Mouse (Mus musculus) kidney, postnatal 0 days (tissue): ENCODE measurements around the gene Cldn16. TPM values are rescaled to one million over a fixed set of nuclear protein-coding genes. Genes with fewer than 3 reads are reported as not detected.

ENCODE experiments used
- ATAC-seq: fragments of 200-750 bp; cut with Nextera tagmentation; replicated peaks from 2 replicates; pipeline ENCODE4 v1.8.0; 2017; ENCODE audit warnings: low read depth, moderate number of reproducible peaks, moderate TSS enrichment, moderate library complexity; ENCODE audit not compliant: low FRiP score
- DNase-seq: peaks from one replicate; pipeline ENCODE4 v3.0.0-alpha.2; 2016; ENCODE audit warnings: low spot score
- H3K27ac ChIP-seq: fragments of 300-500 bp; sonication (generic); 2 replicates; pipeline ENCODE4 v1.5.1; 2014; ENCODE audit warnings: mild to moderate bottlenecking
- H3K27me3 ChIP-seq: fragments of 300-500 bp; sonication (generic); 2 replicates; pipeline ENCODE4 v1.6.1; 2014; ENCODE audit warnings: low read length, mixed read lengths; ENCODE audit not compliant: insufficient read depth
- H3K36me3 ChIP-seq: fragments of 300-500 bp; sonication (generic); 2 replicates; pipeline ENCODE4 v1.6.1; 2014; ENCODE audit warnings: low read length, mixed read lengths; ENCODE audit not compliant: insufficient read depth
- H3K4me1 ChIP-seq: fragments of 300-500 bp; sonication (generic); replicated peaks from 2 replicates; pipeline ENCODE4 v1.6.1; 2014; ENCODE audit warnings: antibody characterized with exemption, low read length, mixed read lengths; ENCODE audit not compliant: insufficient read depth
- H3K4me2 ChIP-seq: fragments of 300-500 bp; sonication (generic); 2 replicates; pipeline ENCODE4 v1.6.1; 2014; ENCODE audit warnings: mild to moderate bottlenecking, low read length, moderate library complexity, mixed read lengths
- H3K4me3 ChIP-seq: fragments of 300-500 bp; sonication (generic); replicated peaks from 2 replicates; pipeline ENCODE4 v1.5.1; 2014; ENCODE audit warnings: low read depth, low read length
- H3K9ac ChIP-seq: fragments of 300-500 bp; sonication (generic); 2 replicates; pipeline ENCODE4 v1.6.1; 2014; ENCODE audit warnings: low read depth, low read length
- H3K9me3 ChIP-seq: fragments of 300-500 bp; sonication (generic); replicated peaks from 2 replicates; pipeline ENCODE4 v1.6.1; 2016; ENCODE audit warnings: low read length, inconsistent platforms, mixed read lengths
- CTCF ChIP-seq: IDR thresholded peaks from 2 replicates; pipeline ENCODE4 v1.5.1; 2016; ENCODE audit warnings: antibody characterized with exemption, low read depth, mild to moderate bottlenecking, moderate library complexity
- WGBS: fragments of 180-500 bp; shearing (Covaris S2); extraction: QIAGEN DNeasy Blood & Tissue Kit; methylation state at CpG from one replicate; pipeline ENCODE4 v1.1.7; 2014; 5-methylcytosine and 5-hydroxymethylcytosine counted together
- polyA plus RNA-seq: library from polyadenylated mRNA; unstranded; fragments of >200 nt; fragmentation: Nextera tagmentation; extraction: Ambion mirVana; gene quantifications from 2 replicates; pipeline ENCODE4 v1.2.1, GENCODE M21; 2015

The Cldn16 gene
- 26.8 and 28.6 TPM in 2 replicates for polyA plus RNA-seq

- no peak for ATAC-seq
- no peak for TF ChIP-seq CTCF
- no peak within 1 kb of the TSS for H3K4me3 ChIP-seq
- DNase-seq = no peak
- H3K4me1 ChIP-seq = no peaks in the 10 kb centered on the region; the same call in 1 of the 2 replicates
- 0 out of 2 replicates have a peak within 1 kb of the TSS, but pooled peaks have one; percentile 16 for H3K4me2 ChIP-seq
- H3K36me3 ChIP-seq = no peaks in the 10 kb centered on the region
- 57% methylated on average over 7 of the region's 7 CpGs for WGBS
- no peaks in the 10 kb centered on the region for H3K9me3 ChIP-seq
- no peak within 1 kb of the TSS for H3K9ac ChIP-seq
- no peaks in the 10 kb centered on the region for H3K27me3 ChIP-seq
- no peak within 1 kb of the TSS for H3K27ac ChIP-seq
These were observed at the start of gene Cldn16 for GRCm38 (mm10) chr16:26462835-26463234. Gene Cldn16, plus strand, starts transcription at chr16:26463135.

GRCm38 (mm10) chr16:26418616-26419015 lies 44.3 kb upstream of the Cldn16 start:
- Histone ChIP-seq H3K9ac (no peak overlapping the region), H3K36me3 (no peaks in the 10 kb centered on the region), H3K4me2 (no peak overlapping the region), H3K27me3 (no peaks in the 10 kb centered on the region), H3K4me1 (no peaks in the 10 kb centered on the region), H3K27ac (no peak overlapping the region), H3K4me3 (no peak overlapping the region), H3K9me3 (no peaks in the 10 kb centered on the region)
- TF ChIP-seq CTCF = no peak
- no peak for ATAC-seq
- no peak for DNase-seq
- WGBS = 87% methylated on average over 3 of the region's 3 CpGs

GRCm38 (mm10) chr16:26422078-26422477 lies 40.9 kb upstream of the Cldn16 start:
- ATAC-seq = no peak
- no peaks in the 10 kb centered on the region for H3K36me3 ChIP-seq
- 91% methylated on average over 4 of the region's 4 CpGs for WGBS

GRCm38 (mm10) chr16:26430246-26430645 lies 32.7 kb upstream of the Cldn16 start:
- no peak overlapping the region for H3K4me3 ChIP-seq
- WGBS = 72% methylated on average over 3 of the region's 3 CpGs
- ATAC-seq (no peak), DNase-seq (no peak)
- TF ChIP-seq CTCF = no peak
- H3K4me2 ChIP-seq = no peak overlapping the region
- no peak overlapping the region for H3K9ac ChIP-seq
- no peaks in the 10 kb centered on the region for H3K9me3 ChIP-seq
- H3K36me3 ChIP-seq = no peaks in the 10 kb centered on the region
- no peaks in the 10 kb centered on the region for H3K27me3 ChIP-seq
- no peak overlapping the region for H3K27ac ChIP-seq
- H3K4me1 ChIP-seq = no peaks in the 10 kb centered on the region

More at GRCm38 (mm10) chr16:26422078-26422477, 40.9 kb upstream of the Cldn16 start:
- no peak overlapping the region for H3K27ac ChIP-seq
- TF ChIP-seq CTCF = no peak
- H3K4me1 ChIP-seq = no peaks in the 10 kb centered on the region
- no peaks in the 10 kb centered on the region for H3K9me3 ChIP-seq
- no peak overlapping the region for H3K4me2 ChIP-seq
- H3K27me3 ChIP-seq = no peaks in the 10 kb centered on the region
- DNase-seq = no peak
- no peak overlapping the region for H3K9ac ChIP-seq
- H3K4me3 ChIP-seq = no peak overlapping the region

- Histone ChIP-seq H3K4me2 (no peak overlapping the region), H3K27ac (no peak overlapping the region), H3K36me3 (no peaks in the 10 kb centered on the region), H3K27me3 (no peaks in the 10 kb centered on the region), H3K9me3 (no peaks in the 10 kb centered on the region), H3K4me3 (no peak overlapping the region), H3K4me1 (no peaks in the 10 kb centered on the region), H3K9ac (no peak overlapping the region)
- WGBS = 26% methylated on average over 2 of the region's 2 CpGs
- no peak for DNase-seq
- no peak for ATAC-seq
- no peak for TF ChIP-seq CTCF
These were observed 29.4 kb upstream of the Cldn16 start for GRCm38 (mm10) chr16:26433486-26433885.

GRCm38 (mm10) chr16:26440031-26440430 lies 22.9 kb upstream of the Cldn16 start:
- ATAC-seq (no peak), DNase-seq (no peak)
- H3K4me1 ChIP-seq = no peaks in the 10 kb centered on the region
- H3K27me3 ChIP-seq = no peaks in the 10 kb centered on the region
- no peak overlapping the region for H3K4me3 ChIP-seq
- no peaks in the 10 kb centered on the region for H3K9me3 ChIP-seq
- H3K27ac ChIP-seq = no peak overlapping the region
- no peak for TF ChIP-seq CTCF
- WGBS = 90% methylated on average over 3 of the region's 3 CpGs
- no peaks in the 10 kb centered on the region for H3K36me3 ChIP-seq
- no peak overlapping the region for H3K4me2 ChIP-seq
- H3K9ac ChIP-seq = no peak overlapping the region

GRCm38 (mm10) chr16:26441156-26441555 lies 21.8 kb upstream of the Cldn16 start:
- H3K36me3 ChIP-seq = no peaks in the 10 kb centered on the region
- no peak overlapping the region for H3K9ac ChIP-seq
- H3K4me2 ChIP-seq = no peak overlapping the region
- ATAC-seq = no peak
- no peaks in the 10 kb centered on the region for H3K4me1 ChIP-seq
- H3K4me3 ChIP-seq = no peak overlapping the region
- DNase-seq = no peak
- H3K9me3 ChIP-seq = no peaks in the 10 kb centered on the region
- no peak overlapping the region for H3K27ac ChIP-seq
- no peak for TF ChIP-seq CTCF
- WGBS = 71% methylated on average over 3 of the region's 3 CpGs
- no peaks in the 10 kb centered on the region for H3K27me3 ChIP-seq
